Mouse (Mus musculus): ENCODE measurements at regions not wholly inside any gene's neighbourhood (a gene's known extent, or its start where the extent isn't known, plus 50 kb on each side); places are given as distances from the start of the nearest gene placed in this dataset.
A peak's percentile ranks its signal among the peaks of the same experiment; 100 is the strongest.

- no peak for DNase-seq
These were observed 62.7 kb downstream of the Lrrc30 start for GRCm38 (mm10) chr17:67569865-67570264.

- DNase-seq, result peak; percentile 20
These were observed 66.3 kb downstream of the Lrrc30 start for GRCm38 (mm10) chr17:67566216-67566615.

GRCm38 (mm10) chr17:67565746-67566145 is 66.8 kb downstream of the Lrrc30 start:
- peak; percentile 20 for DNase-seq

GRCm38 (mm10) chr17:67564845-67565244 is 67.7 kb downstream of the Lrrc30 start:
- peak; percentile 53 for DNase-seq

GRCm38 (mm10) chr17:67563036-67563435 is 69.5 kb downstream of the Lrrc30 start:
- no peak for DNase-seq

GRCm38 (mm10) chr17:67561802-67562201 is 70.7 kb downstream of the Lrrc30 start:
- DNase-seq, result peak; percentile 45

- DNase-seq, result no peak
These were observed 75.1 kb downstream of the Lrrc30 start for GRCm38 (mm10) chr17:67557351-67557870.

GRCm38 (mm10) chr17:67552581-67553139 is 79.9 kb downstream of the Lrrc30 start:
- no peak for DNase-seq

GRCm38 (mm10) chr17:67548966-67549700 is 83.4 kb downstream of the Lrrc30 start:
- DNase-seq, result no peak

GRCm38 (mm10) chr17:67544410-67544809 is 88.1 kb downstream of the Lrrc30 start:
- no peak for DNase-seq

GRCm38 (mm10) chr17:67532331-67532730 is 100.2 kb downstream of the Lrrc30 start:
- peak; percentile 80 for DNase-seq

- no peak for DNase-seq
These were observed 111.6 kb downstream of the Lrrc30 start for GRCm38 (mm10) chr17:67520848-67521411.

- DNase-seq, result no peak
These were observed 116.8 kb downstream of the Lrrc30 start for GRCm38 (mm10) chr17:67515601-67516147.

- DNase-seq, result no peak
These were observed 117.9 kb downstream of the Lrrc30 start for GRCm38 (mm10) chr17:67514387-67515241.

GRCm38 (mm10) chr17:67512699-67513450 is 119.6 kb downstream of the Lrrc30 start:
- peak; percentile 64 for DNase-seq

- DNase-seq, result no peak
These were observed 120.5 kb downstream of the Lrrc30 start for GRCm38 (mm10) chr17:67512008-67512407.

GRCm38 (mm10) chr17:67509921-67510320 is 122.6 kb downstream of the Lrrc30 start:
- DNase-seq, result no peak

- no peak for DNase-seq
These were observed 123.4 kb downstream of the Lrrc30 start for GRCm38 (mm10) chr17:67509091-67509618.

GRCm38 (mm10) chr17:67508353-67508752 is 124.2 kb downstream of the Lrrc30 start:
- no peak for DNase-seq

GRCm38 (mm10) chr17:67506466-67506865 is 126.1 kb downstream of the Lrrc30 start:
- DNase-seq, result no peak

- no peak for DNase-seq
These were observed 128.0 kb downstream of the Lrrc30 start for GRCm38 (mm10) chr17:67504502-67505033.

Measured in adrenal gland, adult 2 months (tissue).